Mouse (Mus musculus): ENCODE results near the gene Pex3. TPM values are rescaled to one million over a fixed set of nuclear protein-coding genes. Genes with fewer than 3 reads are reported as not detected.

Pex3 gene
- 10 to 100 TPM; 22.7 to 29.1 TPM for total RNA-seq (2021)
- long read RNA-seq, experiment 1, transcript Pex3-201 (12 exons, 2,129 nt) = major isoform, 34 of 38 reads
- long read RNA-seq, experiment 1, partial matches to known transcripts = 0 of 38 reads
- long read RNA-seq, experiment 1, other reads (novel, unspliced or antisense) = 1 of 38 reads
- long read RNA-seq, experiment 2, transcript Pex3-201 (12 exons, 2,129 nt) = major isoform, 25 of 31 reads
- long read RNA-seq, experiment 2, partial matches to known transcripts = 0 of 31 reads
- long read RNA-seq, experiment 2, other reads (novel, unspliced or antisense) = 2 of 31 reads

GRCm38 (mm10) chr10:13552646-13553497 is at the start of gene Pex3, which contains the start of gene Adat2:
TSS of gene Pex3 (minus strand) at chr10:13553142.
TSS of gene Adat2 (plus strand) at chr10:13552894.
- peak; percentile 83 to 89 for DNase-seq (ENCODE audit: low spot score in 2 of 2)
- intact Hi-C loops (cut with DNase I) = no loop called here

GRCm38 (mm10) chr10:13600926-13601325 is 48.0 kb upstream of the Pex3 start:
- peak; percentile 51 to 62 for DNase-seq (ENCODE audit: low spot score in 2 of 2)
- intact Hi-C loops (cut with DNase I) = no loop called here

GRCm38 (mm10) chr10:13597491-13597890 is 44.5 kb upstream of the Pex3 start:
- intact Hi-C loops (cut with DNase I) = loop anchor here (5.0 kb wide), 1 partner anchor 125 kb away; no protein-coding TSS in a partner anchor
- DNase-seq (ENCODE audit: low spot score in 2 of 2) = no peak

- DNase-seq (ENCODE audit: low spot score in 2 of 2) = no peak
- intact Hi-C loops (cut with DNase I) = loop anchor here (5.0 kb wide), 1 partner anchor 125 kb away; no protein-coding TSS in a partner anchor
Observed at GRCm38 (mm10) chr10:13596866-13597265, 43.9 kb upstream of the Pex3 start.

DNA sequence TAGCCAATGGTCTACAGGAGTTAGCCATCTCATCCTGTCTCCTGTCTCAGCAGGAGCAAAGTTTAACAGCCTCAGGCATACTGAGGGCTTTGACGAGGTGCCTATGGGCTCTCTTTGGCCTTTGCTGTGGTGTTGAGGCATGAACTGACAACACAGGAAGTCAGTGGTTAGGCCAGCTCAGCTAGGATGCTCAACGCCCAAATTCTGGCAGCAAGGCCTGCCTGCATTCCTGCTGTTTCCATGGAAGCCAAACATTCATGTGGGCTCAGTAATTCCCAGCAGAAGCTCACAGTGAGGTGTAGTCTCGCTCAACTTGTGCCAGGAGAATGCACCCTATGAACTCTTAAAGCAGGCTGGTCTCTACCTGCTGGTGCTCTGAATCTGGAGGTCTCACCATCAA is 43.1 kb upstream of the Pex3 start:
- peak; percentile 37 to 63 for DNase-seq (ENCODE audit: low spot score in 2 of 2)
- intact Hi-C loops (cut with DNase I) = loop anchor here (5.0 kb wide), 1 partner anchor 126 kb away; no protein-coding TSS in a partner anchor

DNA sequence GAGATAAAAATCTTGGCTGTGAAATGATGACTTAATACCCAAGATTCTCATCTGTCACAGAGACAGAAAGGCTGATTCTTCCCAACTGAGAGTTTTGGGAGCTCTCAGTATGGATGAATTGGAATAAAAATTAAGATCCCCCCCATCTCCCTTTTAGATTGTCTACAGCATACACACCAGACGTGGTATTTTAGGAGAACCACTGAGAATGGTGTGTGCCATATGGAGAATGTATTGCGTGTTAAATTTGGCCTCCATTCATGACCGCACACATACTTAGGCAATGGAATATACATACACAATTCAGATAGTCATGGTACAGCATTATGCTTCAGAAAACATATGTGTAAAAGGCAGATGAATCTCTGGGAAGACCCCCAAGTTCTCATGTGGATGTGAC is 40.6 kb upstream of the Pex3 start:
- intact Hi-C loops (cut with DNase I) = no loop called here
- no peak for DNase-seq (ENCODE audit: low spot score in 2 of 2)

DNA sequence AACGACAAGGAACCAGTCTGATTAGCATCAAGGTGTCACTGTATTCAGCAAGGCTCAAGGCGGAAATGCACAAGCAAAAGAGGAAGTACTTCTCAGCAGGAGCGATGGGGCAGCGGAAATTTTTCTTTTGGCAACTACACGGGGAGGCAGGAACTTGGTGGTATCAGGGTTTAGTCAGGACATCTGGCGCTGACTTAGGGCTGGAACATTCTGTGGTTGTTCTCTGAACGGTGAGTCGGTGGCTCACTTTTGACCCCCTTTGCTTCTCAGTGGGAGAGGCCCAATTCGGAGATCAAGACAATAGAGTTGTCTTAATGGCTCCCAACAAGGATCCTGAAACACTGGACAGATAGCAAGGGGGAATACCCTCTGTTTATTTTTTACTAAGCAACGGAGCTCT is 39.3 kb upstream of the Pex3 start:
- intact Hi-C loops (cut with DNase I) = no loop called here
- DNase-seq (ENCODE audit: low spot score in 2 of 2) = no peak

DNA sequence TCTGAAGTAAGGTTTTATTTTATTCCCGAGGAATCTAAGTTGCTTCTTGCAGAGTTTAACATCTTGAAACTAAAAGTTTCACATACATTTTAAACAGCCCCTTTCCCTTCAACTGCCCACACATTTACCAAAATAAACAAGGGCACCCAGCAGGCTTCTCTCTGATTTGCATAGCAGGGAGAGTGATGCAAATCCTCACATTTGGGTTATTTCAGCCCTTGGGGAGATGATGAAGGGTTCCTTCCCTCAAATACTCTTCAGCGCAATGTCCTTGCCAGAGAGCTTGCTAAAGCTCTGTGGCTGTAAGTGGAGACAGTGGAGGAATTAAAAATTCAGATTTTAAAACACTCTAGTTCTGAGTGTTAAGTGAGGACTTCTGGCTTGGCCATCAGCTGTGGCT is 35.0 kb upstream of the Pex3 start:
- intact Hi-C loops (cut with DNase I) = loop anchor here (1.0 kb wide), 1 partner anchor 23 kb away; no protein-coding TSS in a partner anchor
- DNase-seq (ENCODE audit: low spot score in 2 of 2) = peak; percentile 51 to 77

DNA sequence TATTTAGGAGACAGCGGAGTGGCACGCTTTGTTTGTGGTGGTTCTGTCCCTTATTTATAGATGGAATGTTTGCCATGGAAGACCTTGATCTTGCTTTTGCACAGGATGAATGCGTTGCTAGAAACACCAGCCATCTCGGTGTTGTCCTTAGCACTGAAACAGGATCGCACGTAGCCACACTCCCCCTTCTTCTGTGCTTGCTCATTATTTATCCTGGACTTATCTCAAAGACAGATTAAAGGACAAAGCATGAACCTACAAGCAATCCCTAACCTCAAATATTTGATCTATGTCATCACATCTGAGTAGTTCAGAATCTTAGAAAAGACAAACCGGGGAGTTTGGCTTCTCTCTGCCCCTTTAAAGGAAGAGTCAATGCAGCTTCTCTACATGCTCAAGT is 24.2 kb upstream of the Pex3 start:
- DNase-seq (ENCODE audit: low spot score in 2 of 2) = no peak
- intact Hi-C loops (cut with DNase I) = no loop called here

GRCm38 (mm10) chr10:13572410-13572809 is 19.5 kb upstream of the Pex3 start:
- no peak for DNase-seq (ENCODE audit: low spot score in 2 of 2)
- intact Hi-C loops (cut with DNase I) = no loop called here

- DNase-seq (ENCODE audit: low spot score in 2 of 2) = no peak
- intact Hi-C loops (cut with DNase I) = no loop called here
Observed at GRCm38 (mm10) chr10:13572003-13572402, 19.1 kb upstream of the Pex3 start.

DNA sequence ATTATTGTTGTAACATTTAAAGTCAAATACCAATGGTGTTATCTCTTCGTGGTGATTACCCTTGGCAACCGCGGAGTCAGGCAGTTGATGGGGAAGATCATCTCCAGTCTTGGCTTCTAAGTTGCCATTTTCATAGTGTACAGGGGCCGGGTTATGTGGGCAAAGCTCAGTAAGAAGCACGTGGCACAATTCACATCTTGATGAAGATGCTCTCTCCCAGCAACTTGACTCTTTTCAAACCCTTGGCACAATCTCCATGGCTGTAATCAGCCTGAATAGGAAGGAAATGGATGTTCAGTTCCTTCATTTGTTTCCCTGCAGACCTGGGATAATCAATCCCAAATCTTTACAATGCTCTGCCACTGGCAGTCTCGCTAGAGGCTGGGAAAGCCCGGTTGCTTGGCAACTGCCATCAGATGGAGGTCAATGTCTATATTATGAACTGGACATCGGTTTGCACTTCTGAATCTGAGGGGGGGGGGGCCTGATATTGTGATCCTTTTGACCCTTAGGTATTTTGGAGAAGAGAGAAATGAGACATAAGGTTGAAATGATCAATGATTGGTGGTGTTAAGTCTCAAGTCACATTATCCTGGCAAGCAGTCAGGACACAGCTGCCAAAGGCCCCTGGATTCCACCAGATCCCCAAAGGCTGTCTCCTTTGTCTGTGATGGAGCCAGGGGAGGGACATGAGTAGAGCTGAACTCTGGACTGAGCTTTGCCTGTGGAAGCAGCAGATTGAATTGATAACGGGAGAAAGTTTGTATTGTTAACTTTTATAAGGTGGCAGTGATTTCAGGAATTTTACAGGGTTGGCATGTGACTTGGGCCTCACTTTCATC is 18.0 kb upstream of the Pex3 start:
- intact Hi-C loops (cut with DNase I) = no loop called here
- no peak for DNase-seq (ENCODE audit: low spot score in 2 of 2)

DNA sequence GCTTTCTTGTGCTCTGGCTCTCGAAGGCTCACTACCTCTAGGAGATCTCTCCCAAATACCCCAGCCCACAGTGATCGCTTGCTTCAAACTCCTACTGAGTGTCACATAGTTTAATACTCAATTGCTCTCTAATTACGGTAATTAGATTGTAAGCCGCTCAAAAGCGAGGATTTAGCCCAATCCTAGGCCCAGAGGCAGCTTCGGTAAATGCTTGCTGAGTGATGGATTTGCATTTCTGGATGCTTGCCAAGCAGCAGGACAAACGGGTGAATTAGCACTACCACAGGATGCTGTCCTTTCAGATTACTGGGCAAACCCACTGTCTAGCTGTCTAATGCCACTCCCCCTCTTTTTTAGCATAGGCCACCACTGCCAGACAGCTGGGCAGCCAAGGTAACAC is 16.9 kb upstream of the Pex3 start:
- intact Hi-C loops (cut with DNase I) = loop anchor here (5.0 to 10.0 kb wide), 3 partner anchors 295 to 635 kb away; partner anchors contain the start of genes Aig1 and Hivep2
- no peak for DNase-seq (ENCODE audit: low spot score in 2 of 2)

GRCm38 (mm10) chr10:13566393-13566792 is 13.5 kb upstream of the Pex3 start:
- DNase-seq (ENCODE audit: low spot score in 2 of 2) = no peak
- intact Hi-C loops (cut with DNase I) = loop anchor here (5.0 to 10.0 kb wide), 3 partner anchors 298 to 638 kb away; partner anchors contain the start of genes Aig1 and Hivep2

DNA sequence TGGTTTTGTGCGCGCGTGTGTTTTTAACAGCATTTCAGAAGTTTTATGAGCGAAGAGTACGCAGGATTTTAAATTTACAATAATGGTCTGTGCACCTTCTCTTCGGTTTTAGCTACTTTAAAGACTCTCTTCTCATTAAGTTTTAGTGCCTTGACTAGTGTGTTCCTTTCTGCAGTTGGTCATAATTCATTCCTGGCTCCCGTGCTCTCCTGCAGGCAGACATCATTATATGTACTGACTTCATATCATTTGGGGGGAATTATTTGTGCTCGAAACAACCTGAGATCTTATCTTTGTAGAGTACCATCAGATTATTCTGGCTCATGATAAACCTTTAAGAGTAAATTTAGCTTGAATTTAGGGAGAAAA is 12.1 kb upstream of the Pex3 start:
- DNase-seq (ENCODE audit: low spot score in 2 of 2) = no peak
- intact Hi-C loops (cut with DNase I) = loop anchor here (1.0 to 10.0 kb wide), 5 partner anchors 23 to 826 kb away; partner anchors contain the start of genes Aig1 and Hivep2

GRCm38 (mm10) chr10:13564364-13565079 is 11.6 kb upstream of the Pex3 start:
- peak; percentile 58 to 81 for DNase-seq (ENCODE audit: low spot score in 2 of 2)
- intact Hi-C loops (cut with DNase I) = loop anchor here (1.0 to 10.0 kb wide), 6 partner anchors 24 to 826 kb away; partner anchors contain the start of genes Aig1 and Hivep2

DNA sequence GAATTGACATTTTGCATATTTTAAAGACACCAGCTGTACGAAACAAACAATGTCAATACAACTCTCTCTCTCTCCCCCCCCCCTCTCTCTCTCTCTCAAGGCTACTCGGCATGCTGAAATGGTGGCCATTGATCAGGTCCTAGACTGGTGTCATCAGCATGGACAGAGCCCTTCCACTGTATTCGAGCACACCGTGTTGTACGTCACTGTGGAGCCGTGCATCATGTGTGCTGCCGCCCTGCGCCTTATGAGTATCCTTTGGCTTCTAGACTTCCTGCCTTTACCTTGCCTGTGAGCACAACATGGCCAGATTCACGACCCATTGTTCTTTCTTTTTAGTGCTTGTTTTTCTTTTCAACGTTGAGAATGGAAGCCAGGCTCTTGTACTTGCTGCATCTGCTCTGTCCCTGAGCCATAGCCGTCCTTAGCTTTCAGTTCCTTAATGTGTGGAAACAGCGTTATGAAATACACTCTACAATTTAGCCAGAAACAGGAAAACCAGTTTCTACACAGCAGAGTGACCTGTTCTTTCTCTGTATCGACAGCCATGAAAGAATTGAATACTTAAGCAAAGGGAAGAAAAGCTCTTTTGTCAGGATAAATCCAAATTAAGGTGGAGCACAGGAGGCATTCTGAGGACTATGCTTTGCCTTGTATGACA is 7.2 kb upstream of the Pex3 start:
- intact Hi-C loops (cut with DNase I) = loop anchor here (5.0 to 10.0 kb wide), 3 partner anchors 305 to 757 kb away; partner anchors contain the start of gene Aig1
- DNase-seq (ENCODE audit: low spot score in 2 of 2) = no peak

GRCm38 (mm10) chr10:13554316-13554715 is 1.4 kb upstream of the Pex3 start:
- intact Hi-C loops (cut with DNase I) = no loop called here
- DNase-seq (ENCODE audit: low spot score in 2 of 2) = no peak
